Mouse (Mus musculus) liver, embryonic 14.5 days (tissue): ENCODE data around the gene Nol3.

Experiments
- CTCF ChIP-seq: IDR thresholded peaks from 2 replicates; pipeline ENCODE4 v1.5.1; 2016; ENCODE audit warnings: antibody characterized with exemption, low read depth, control low read depth
- EP300 ChIP-seq: IDR thresholded peaks from 2 replicates; pipeline ENCODE4 v1.6.1; 2016; ENCODE audit warnings: antibody characterized with exemption, low read depth

- no peak for TF ChIP-seq EP300
- TF ChIP-seq CTCF: no peak
Observed at GRCm38 (mm10) chr8:105275387-105275786, 553 bp upstream of the Nol3 start.
